Mouse (Mus musculus) E14TG2a.4 (cell line): ENCODE results near the gene Dll4.

ENCODE experiments used
- H3K27me3 ChIP-seq: 2 replicates; pipeline ENCODE4 v1.6.1; 2014; ENCODE audit warnings: low read length, control low read depth; ENCODE audit not compliant: insufficient read depth
- H3K36me3 ChIP-seq: 2 replicates; pipeline ENCODE4 v1.6.1; 2014; ENCODE audit warnings: low read length, control low read depth; ENCODE audit not compliant: insufficient read depth
- H3K4me1 ChIP-seq: replicated peaks from 2 replicates; pipeline ENCODE4 v1.6.1; 2014; ENCODE audit warnings: low read depth, low read length, control low read depth
- H3K4me3 ChIP-seq: replicated peaks from 2 replicates; pipeline ENCODE4 v1.5.1; 2014; ENCODE audit warnings: mild to moderate bottlenecking, low read length
- H3K9me3 ChIP-seq: 2 replicates; pipeline ENCODE4 v1.6.1; 2014; ENCODE audit warnings: low read length, control low read depth
- CTCF ChIP-seq: conservative IDR thresholded peaks from 2 replicates; pipeline ENCODE4 v1.5.1; 2014; ENCODE audit warnings: low read length
- NANOG ChIP-seq: IDR thresholded peaks from 2 replicates; pipeline ENCODE4 v1.6.1; 2014; ENCODE audit warnings: borderline replicate concordance, low read length, mixed read lengths
- POU5F1 ChIP-seq: IDR thresholded peaks from 2 replicates; pipeline ENCODE4 v1.6.1; 2014; ENCODE audit warnings: low read length, borderline replicate concordance

The Dll4 gene

DNA sequence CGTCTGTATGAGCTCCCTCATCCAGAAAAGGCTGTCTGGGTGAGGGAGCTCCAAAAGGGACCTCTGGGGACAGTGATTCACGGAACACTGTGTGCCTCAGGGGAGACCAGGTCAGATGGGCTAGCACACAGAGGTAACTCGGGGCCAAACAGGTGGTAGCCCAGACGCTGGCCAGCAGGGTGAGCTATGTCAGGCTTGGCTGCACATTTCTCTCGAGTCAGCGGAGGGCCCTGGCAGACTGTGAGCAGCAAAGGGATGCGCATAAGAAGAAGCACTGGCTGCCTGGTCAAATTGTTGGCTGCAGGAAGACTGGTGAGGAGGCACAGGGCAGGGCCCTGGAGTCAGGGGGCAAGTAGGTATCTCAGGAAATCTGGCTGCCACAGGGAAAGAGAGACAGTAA, 30.1 kb downstream of the Dll4 start:
- Histone ChIP-seq H3K4me1 (peaks cover 40% of the 10 kb centered on the region), H3K4me3 (no peak overlapping the region), H3K9me3 (no peaks in the 10 kb centered on the region), H3K27me3 (peaks cover 7% of the 10 kb centered on the region), H3K36me3 (peaks cover 27% of the 10 kb centered on the region)
- TF ChIP-seq POU5F1 = no peak
- no peak for TF ChIP-seq NANOG
- TF ChIP-seq CTCF = no peak

DNA sequence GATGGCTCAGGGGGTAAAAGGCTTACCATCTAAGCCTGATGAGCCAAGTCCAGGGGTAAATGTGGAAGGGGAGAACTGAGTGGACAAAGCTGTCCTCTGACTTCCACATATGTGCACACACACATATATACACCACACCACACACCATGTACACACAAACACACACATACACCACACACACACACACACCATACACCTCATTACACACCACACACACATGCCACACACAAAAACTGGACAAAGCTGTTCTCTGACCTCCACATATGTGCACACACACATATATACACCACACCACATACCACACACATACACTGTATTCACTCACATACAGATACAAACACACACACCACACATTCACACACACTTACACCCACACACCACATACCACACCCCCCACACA, 30.7 kb downstream of the Dll4 start:
- H3K4me1 ChIP-seq = peaks cover 38% of the 10 kb centered on the region
- peaks cover 5% of the 10 kb centered on the region for H3K27me3 ChIP-seq
- H3K9me3 ChIP-seq = 0 out of 2 replicates have a peak, but pooled peaks cover 4% of the 10 kb centered on the region
- TF ChIP-seq POU5F1 (no peak), CTCF (no peak), NANOG (no peak)
- H3K4me3 ChIP-seq = no peak overlapping the region
- peaks cover 27% of the 10 kb centered on the region for H3K36me3 ChIP-seq

DNA sequence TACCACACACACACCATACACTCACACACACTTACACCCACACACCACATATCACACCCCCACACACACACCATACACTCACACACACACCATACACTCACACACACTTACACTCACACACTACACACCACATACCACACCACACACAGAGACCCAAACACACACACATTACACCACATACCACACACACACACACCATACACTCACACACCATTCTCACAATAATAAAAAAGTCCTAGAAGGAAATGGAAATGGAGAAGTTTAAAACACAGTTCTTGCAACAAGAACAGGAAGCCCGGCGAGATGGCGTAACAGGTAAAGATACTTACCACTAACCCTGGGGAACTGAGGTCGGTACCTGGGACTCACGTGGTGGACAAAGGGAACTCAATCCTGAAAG, 31.2 kb downstream of the Dll4 start:
- Histone ChIP-seq H3K36me3 (peaks cover 31% of the 10 kb centered on the region), H3K4me1 (peaks cover 34% of the 10 kb centered on the region), H3K4me3 (no peak overlapping the region), H3K27me3 (no peaks in the 10 kb centered on the region; the same call in 1 of the 2 replicates), H3K9me3 (peaks cover 7% of the 10 kb centered on the region; the same call in 1 of the 2 replicates)
- TF ChIP-seq POU5F1 = no peak
- no peak for TF ChIP-seq NANOG
- TF ChIP-seq CTCF = no peak

DNA sequence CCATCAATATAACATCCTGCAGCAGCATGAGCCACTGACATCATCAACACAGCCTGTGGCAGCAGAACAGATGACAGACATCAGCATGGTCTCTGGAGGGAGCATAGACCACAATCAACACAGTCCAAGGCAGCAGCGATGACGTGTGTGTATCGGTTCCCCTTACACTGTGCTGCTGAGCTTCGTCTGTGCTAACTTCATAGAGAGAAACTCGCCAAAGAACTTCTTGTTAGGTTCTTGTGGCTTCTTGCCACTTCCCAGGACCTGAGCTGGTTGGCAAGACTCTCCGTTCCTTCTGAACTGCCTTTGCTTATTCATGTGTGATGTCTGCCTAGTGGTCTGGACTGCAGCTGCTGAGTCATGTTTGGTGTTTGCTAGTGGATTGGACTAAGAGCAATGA, 32.7 kb downstream of the Dll4 start:
- Histone ChIP-seq H3K4me1 (peaks cover 26% of the 10 kb centered on the region), H3K9me3 (peaks cover 7% of the 10 kb centered on the region; the same call in 1 of the 2 replicates), H3K36me3 (peaks cover 24% of the 10 kb centered on the region), H3K4me3 (no peak overlapping the region), H3K27me3 (no peaks in the 10 kb centered on the region)
- no peak for TF ChIP-seq NANOG
- TF ChIP-seq POU5F1 = no peak
- no peak for TF ChIP-seq CTCF

DNA sequence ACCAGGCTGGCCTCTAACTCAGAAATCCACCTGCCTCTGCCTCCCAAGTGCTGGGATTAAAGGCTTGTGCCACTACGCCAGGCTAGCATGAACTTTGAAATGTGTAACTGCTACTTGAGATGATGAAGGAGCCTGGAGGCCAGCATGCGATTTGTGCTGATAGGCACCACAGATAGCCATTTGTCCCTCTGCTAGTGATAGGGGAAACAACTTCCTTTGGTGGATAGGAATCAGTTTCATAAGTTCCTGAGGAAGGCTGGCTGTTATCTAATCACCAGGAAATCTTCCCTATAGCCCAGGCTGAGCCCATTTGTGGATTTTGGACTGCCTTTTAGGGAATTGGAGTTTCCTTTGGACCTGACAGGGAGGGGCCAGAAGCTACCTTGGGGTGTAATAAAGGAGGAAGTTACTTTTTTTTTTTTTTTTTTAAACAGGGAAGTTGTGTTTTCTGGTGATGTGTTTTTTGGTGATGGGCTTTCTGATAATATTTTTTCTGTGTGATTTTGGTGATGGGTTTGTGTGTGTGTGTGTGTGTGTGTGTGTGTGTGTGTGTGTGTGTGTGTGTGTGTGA, 34.2 kb downstream of the Dll4 start:
- H3K27me3 ChIP-seq = no peaks in the 10 kb centered on the region
- peaks cover 7% of the 10 kb centered on the region; the same call in 1 of the 2 replicates for H3K9me3 ChIP-seq
- no peak overlapping the region for H3K4me3 ChIP-seq
- no peak for TF ChIP-seq NANOG
- TF ChIP-seq POU5F1 = no peak
- TF ChIP-seq CTCF = no peak
- peaks cover 15% of the 10 kb centered on the region for H3K36me3 ChIP-seq
- peaks cover 11% of the 10 kb centered on the region for H3K4me1 ChIP-seq

DNA sequence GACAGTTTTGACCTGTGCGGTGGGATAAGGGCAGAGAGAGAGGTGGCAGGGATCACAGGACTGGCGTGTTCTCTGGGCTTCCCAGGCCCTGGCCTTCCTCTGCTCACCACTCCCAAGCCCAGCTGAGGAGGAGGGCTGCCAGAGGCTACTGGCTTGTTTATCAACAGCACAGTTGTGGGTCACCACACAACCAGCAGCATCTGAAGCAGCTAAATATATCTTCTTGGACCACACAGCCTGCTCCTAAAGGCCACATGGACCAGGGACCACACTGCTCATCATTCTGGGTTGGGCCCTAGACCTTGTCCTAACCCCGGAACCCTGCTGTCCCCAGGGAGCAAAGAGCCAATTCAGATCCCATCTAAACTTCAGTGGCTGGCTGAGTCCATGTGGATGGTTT, 39.4 kb downstream of the Dll4 start:
- Histone ChIP-seq H3K9me3 (peaks cover 7% of the 10 kb centered on the region; the same call in 1 of the 2 replicates), H3K4me3 (no peak overlapping the region), H3K36me3 (peaks cover 56% of the 10 kb centered on the region), H3K4me1 (no peaks in the 10 kb centered on the region; the same call in 1 of the 2 replicates), H3K27me3 (no peaks in the 10 kb centered on the region)
- TF ChIP-seq NANOG = no peak
- no peak for TF ChIP-seq CTCF
- TF ChIP-seq POU5F1 = no peak

DNA sequence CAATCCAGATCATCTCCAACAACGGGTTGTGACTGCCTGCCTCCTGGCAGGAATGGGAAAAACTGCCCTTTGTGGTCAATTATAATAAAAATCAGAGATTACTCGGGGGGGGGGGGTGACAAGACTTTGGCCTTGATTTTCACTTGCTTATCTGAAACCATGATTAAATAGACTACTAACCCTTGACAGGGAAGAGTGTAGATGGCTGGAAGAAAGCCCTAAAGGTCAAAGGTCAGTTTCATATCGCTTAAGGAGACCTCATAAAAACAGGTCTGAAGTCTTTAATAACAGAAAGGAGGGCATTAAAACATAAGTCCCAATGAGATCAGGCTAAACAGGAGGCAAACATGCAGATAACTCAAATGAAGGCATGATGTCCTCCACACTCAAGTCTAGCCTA, 41.8 kb downstream of the Dll4 start:
- no peaks in the 10 kb centered on the region for H3K9me3 ChIP-seq
- H3K27me3 ChIP-seq = no peaks in the 10 kb centered on the region
- no peak overlapping the region for H3K4me3 ChIP-seq
- TF ChIP-seq POU5F1 (no peak), NANOG (no peak), CTCF (no peak)
- no peaks in the 10 kb centered on the region for H3K4me1 ChIP-seq
- H3K36me3 ChIP-seq = peaks cover 72% of the 10 kb centered on the region

DNA sequence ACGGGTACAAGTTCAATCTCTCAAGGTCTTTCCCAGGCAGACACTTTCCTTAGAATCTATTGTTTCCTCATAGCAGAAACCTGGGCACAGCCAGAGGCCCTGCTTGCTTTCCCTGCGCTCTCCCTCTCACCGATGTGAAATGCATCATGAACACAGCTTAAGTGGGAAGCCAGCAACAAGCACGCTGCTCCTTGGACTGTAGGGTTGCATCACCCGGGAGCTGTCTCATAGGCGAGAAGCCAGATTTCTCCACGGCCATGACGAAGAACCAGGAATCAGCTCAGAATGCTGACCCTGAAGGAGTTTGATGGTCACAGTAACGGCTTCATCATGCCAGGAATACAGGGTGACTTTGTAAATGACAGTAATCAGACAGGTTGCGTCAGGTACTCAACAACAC, 44.5 kb downstream of the Dll4 start:
- TF ChIP-seq POU5F1 (no peak), CTCF (no peak), NANOG (no peak)
- H3K4me1 ChIP-seq = peaks cover 4% of the 10 kb centered on the region
- no peaks in the 10 kb centered on the region for H3K27me3 ChIP-seq
- H3K36me3 ChIP-seq = peaks cover 93% of the 10 kb centered on the region
- no peaks in the 10 kb centered on the region for H3K9me3 ChIP-seq
- no peak overlapping the region for H3K4me3 ChIP-seq

DNA sequence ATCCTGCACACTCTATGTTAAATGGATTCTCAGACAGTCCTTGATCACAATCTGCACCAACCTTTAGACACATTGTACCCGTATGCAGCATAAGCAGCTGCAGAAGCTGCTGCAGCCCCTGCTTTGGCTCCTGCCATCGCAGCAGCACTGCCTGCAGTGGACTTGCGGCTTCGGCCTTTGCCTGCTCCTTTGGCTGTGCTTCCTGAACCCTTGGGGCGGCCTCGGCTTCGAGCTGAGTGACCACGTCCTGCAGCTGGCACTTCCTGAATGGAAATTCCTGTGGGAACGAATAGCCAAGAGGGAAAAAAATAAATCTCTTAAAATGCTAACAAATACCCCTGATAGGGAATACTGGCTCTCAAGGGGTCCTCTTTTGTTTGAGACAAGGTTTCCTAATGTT, 51.7 kb downstream of the Dll4 start:
- Histone ChIP-seq H3K9me3 (no peaks in the 10 kb centered on the region), H3K4me1 (peaks cover 4% of the 10 kb centered on the region), H3K4me3 (no peak overlapping the region), H3K36me3 (peaks cover 96% of the 10 kb centered on the region), H3K27me3 (no peaks in the 10 kb centered on the region)
- TF ChIP-seq POU5F1 (no peak), CTCF (no peak), NANOG (no peak)
